Mouse (Mus musculus) heart, embryonic 16.5 days (tissue): ENCODE data around the gene Ube2j1. TPM values are rescaled to one million over a fixed set of nuclear protein-coding genes. Genes with fewer than 3 reads are reported as not detected.
A peak's percentile ranks its signal among the peaks of the same experiment; 100 is the strongest.

Source experiments
- ATAC-seq: fragments of 200-750 bp; cut with Nextera tagmentation; replicated peaks from 2 replicates; pipeline ENCODE4 v1.8.0; 2017; ENCODE audit warnings: moderate number of reproducible peaks; ENCODE audit not compliant: insufficient read depth, low FRiP score; ENCODE audit errors: extremely low read depth
- H3K27ac ChIP-seq: fragments of 300-500 bp; sonication (generic); 2 replicates; pipeline ENCODE4 v1.5.1; 2014; ENCODE audit warnings: mild to moderate bottlenecking, low read length, control low read depth, moderate library complexity
- H3K27me3 ChIP-seq: fragments of 300-500 bp; sonication (generic); 2 replicates; pipeline ENCODE4 v1.6.1; 2014; ENCODE audit warnings: low read length, mixed read lengths; ENCODE audit not compliant: control insufficient read depth, insufficient read depth
- H3K36me3 ChIP-seq: fragments of 300-500 bp; sonication (generic); 2 replicates; pipeline ENCODE4 v1.6.1; 2014; ENCODE audit not compliant: control insufficient read depth, insufficient read depth
- H3K4me1 ChIP-seq: fragments of 300-500 bp; sonication (generic); 2 replicates; pipeline ENCODE4 v1.6.1; 2014; ENCODE audit warnings: low read length, mixed read lengths; ENCODE audit not compliant: control insufficient read depth, insufficient read depth
- H3K4me2 ChIP-seq: fragments of 300-500 bp; sonication (generic); 2 replicates; pipeline ENCODE4 v1.6.1; 2014; ENCODE audit warnings: low read depth, mild to moderate bottlenecking, control low read depth, low read length
- H3K4me3 ChIP-seq: fragments of 300-500 bp; sonication (generic); 2 replicates; pipeline ENCODE4 v1.5.1; 2014; ENCODE audit warnings: mild to moderate bottlenecking, control low read depth, low read length
- H3K9ac ChIP-seq: fragments of 300-500 bp; sonication (generic); 2 replicates; pipeline ENCODE4 v1.6.1; 2014; ENCODE audit warnings: low read length, control low read depth
- H3K9me3 ChIP-seq: fragments of 300-500 bp; sonication (generic); replicated peaks from 2 replicates; pipeline ENCODE4 v1.6.1; 2016; ENCODE audit warnings: low read length; ENCODE audit not compliant: control insufficient read depth
- WGBS: fragments of 180-500 bp; shearing (Covaris S2); extraction: QIAGEN DNeasy Blood & Tissue Kit; methylation state at CpG from one replicate; pipeline ENCODE4 v1.1.7; 2014; 5-methylcytosine and 5-hydroxymethylcytosine counted together
- polyA plus RNA-seq: library from polyadenylated mRNA; unstranded; fragments of >200 nt; fragmentation: Nextera tagmentation; extraction: Ambion mirVana; gene quantifications from 2 replicates; pipeline ENCODE4 v1.2.1, GENCODE M21; 2015

Gene Ube2j1
- polyA plus RNA-seq = 32.9 and 35.3 TPM in 2 replicates

DNA sequence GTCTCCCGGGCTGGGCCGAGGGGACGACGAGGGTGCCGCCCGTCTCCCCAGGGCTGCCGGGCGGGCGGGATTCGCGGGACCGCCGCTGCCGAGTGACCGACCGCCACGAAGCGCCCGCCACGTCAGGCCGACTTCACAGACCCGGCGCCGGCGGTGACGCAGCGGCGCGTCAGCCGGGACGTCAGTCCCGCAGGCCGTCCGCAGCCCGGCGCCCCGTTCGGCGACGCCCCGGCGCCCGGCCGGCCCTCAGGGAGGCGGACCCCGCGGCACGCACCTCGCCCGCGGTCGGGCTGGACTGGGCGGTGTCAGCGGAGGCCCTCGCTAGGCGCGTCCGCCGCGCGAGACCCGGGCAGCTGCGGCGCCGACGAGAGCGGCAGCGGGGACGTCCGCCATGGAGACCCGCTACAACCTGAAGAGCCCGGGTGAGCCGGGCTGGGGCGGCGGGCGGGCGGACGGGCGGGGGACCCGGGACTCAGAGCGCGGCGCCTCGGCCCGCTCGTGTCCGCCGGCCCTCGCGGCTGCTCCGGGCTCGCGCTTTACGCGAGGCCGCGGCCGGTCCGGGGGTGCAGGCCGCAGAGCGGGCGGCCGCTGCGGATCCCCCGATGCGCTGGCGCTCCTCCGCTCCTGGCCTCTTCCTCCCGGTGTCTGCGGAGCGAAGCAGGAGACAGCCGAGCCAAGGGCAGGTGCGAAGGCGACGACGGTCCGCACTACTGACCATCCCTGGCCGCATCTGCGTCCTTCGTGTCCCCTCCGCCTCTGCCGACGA is at the start of gene Ube2j1:
Gene Ube2j1, plus strand, starts transcription at position 222 of the 766 bp plus-strand sequence.
- under 1% methylated on average over 116 of the region's 123 CpGs for WGBS
- peak within 1 kb of the TSS; percentile 97 for H3K9ac ChIP-seq
- peak; percentile 98 for ATAC-seq

GRCm38 (mm10) chr4:32981617-32982016 is 49.6 kb upstream of the Ube2j1 start:
- Histone ChIP-seq H3K9ac (peak overlapping the region; percentile 50; the same call in 1 of the 2 replicates), H3K4me3 (peak overlapping the region; percentile 84), H3K36me3 (no peaks in the 10 kb centered on the region), H3K9me3 (peaks cover 6% of the 10 kb centered on the region; the same call in 1 of the 2 replicates), H3K27ac (peak overlapping the region; percentile 46), H3K27me3 (no peaks in the 10 kb centered on the region), H3K4me1 (peaks cover 32% of the 10 kb centered on the region), H3K4me2 (peak overlapping the region; percentile 81)
- no peak for ATAC-seq
- 7% methylated on average over 5 of the region's 5 CpGs for WGBS

More for the DNA sequence above, at the start of gene Ube2j1:
- H3K4me1 ChIP-seq = peaks cover 17% of the 10 kb centered on the region
- H3K36me3 ChIP-seq = peaks cover 16% of the 10 kb centered on the region
- peak within 1 kb of the TSS; percentile 89 for H3K27ac ChIP-seq
- peak within 1 kb of the TSS; percentile 82 for H3K4me2 ChIP-seq
- no peaks in the 10 kb centered on the region for H3K27me3 ChIP-seq
- H3K4me3 ChIP-seq = peak within 1 kb of the TSS; percentile 78
- H3K9me3 ChIP-seq = peaks cover 5% of the 10 kb centered on the region

- H3K4me3 ChIP-seq = peak overlapping the region; percentile 84
- H3K27ac ChIP-seq = peak overlapping the region; percentile 89
- H3K9ac ChIP-seq = peak overlapping the region; percentile 87
- H3K9me3 ChIP-seq = peaks cover 6% of the 10 kb centered on the region; the same call in 1 of the 2 replicates
- peaks cover 36% of the 10 kb centered on the region for H3K4me1 ChIP-seq
- H3K27me3 ChIP-seq = no peaks in the 10 kb centered on the region
- no peak for ATAC-seq
- H3K4me2 ChIP-seq = peak overlapping the region; percentile 81
- no peaks in the 10 kb centered on the region for H3K36me3 ChIP-seq
- WGBS = under 1% methylated on average over 15 of the region's 15 CpGs
Measured at GRCm38 (mm10) chr4:32982041-32982715, 49.0 kb upstream of the Ube2j1 start.

GRCm38 (mm10) chr4:32982716-32983175 is 48.5 kb upstream of the Ube2j1 start, which contains the start of gene Rragd:
Gene Rragd (plus strand): TSS chr4:32983037.
- H3K4me2 ChIP-seq = peak within 1 kb of the TSS; percentile 81
- peaks cover 6% of the 10 kb centered on the region; the same call in 1 of the 2 replicates for H3K9me3 ChIP-seq
- no peaks in the 10 kb centered on the region for H3K36me3 ChIP-seq
- peaks cover 36% of the 10 kb centered on the region for H3K4me1 ChIP-seq
- peak within 1 kb of the TSS; percentile 89 for H3K27ac ChIP-seq
- no peaks in the 10 kb centered on the region for H3K27me3 ChIP-seq
- under 1% methylated on average over 17 of the region's 18 CpGs for WGBS
- H3K9ac ChIP-seq = peak within 1 kb of the TSS; percentile 87
- ATAC-seq = peak; percentile 38
- peak within 1 kb of the TSS; percentile 84 for H3K4me3 ChIP-seq

DNA sequence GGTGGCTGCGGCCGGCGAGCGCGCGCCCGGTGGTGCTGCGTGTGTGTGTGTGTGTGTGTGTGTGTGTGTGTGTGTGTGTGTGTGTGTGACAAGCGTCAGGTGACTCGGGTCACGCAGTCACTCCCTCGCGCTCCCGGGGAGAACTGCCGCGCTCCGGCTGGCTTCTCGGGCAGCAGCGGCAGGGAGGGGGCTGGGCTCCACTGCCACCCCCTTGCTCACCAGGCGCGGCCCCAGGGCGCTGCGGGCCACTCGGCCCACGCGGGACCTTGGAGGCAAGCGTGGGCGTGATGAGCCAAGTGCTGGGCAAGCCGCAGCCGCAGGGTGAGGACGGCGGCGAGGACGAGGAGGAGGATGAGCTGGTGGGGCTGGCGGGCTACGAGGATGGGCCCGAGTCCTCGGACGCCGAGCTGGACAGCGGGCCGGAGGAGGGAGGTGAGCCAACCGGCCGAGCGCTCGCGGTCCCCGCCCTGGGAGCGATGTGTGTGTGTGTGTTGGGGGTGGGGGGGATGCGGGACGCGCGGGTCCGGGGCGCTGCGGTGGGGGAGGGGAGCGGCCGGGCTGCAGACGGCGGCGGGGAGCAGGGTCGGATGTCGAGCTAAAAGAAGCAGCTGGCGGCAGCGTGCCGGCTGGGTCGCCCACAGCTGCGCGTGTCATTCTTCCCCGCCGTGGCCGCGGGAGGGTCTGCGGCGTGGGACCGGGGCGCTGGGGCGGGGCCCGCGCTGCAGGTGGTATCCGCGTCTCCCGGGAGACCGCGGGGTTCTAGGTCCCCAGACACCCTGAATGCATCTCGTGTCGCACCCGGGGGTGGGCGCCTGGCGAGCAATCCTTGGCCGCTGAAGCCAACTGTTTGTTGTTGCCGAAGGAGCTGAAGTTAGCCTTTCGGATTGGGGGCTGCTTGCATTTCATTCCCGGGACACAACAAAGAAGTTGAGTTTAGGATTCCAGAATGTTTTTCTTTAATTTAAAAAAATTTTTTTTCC is 47.8 kb upstream of the Ube2j1 start:
- no peaks in the 10 kb centered on the region for H3K27me3 ChIP-seq
- peak overlapping the region; percentile 84 for H3K4me3 ChIP-seq
- peak; percentile 71 for ATAC-seq
- peak overlapping the region; percentile 89 for H3K27ac ChIP-seq
- no peaks in the 10 kb centered on the region for H3K36me3 ChIP-seq
- under 1% methylated on average over 84 of the region's 94 CpGs for WGBS
- H3K4me1 ChIP-seq = peaks cover 36% of the 10 kb centered on the region
- peak overlapping the region; percentile 87 for H3K9ac ChIP-seq
- peaks cover 4% of the 10 kb centered on the region; the same call in 1 of the 2 replicates for H3K9me3 ChIP-seq
- peak overlapping the region; percentile 81 for H3K4me2 ChIP-seq

DNA sequence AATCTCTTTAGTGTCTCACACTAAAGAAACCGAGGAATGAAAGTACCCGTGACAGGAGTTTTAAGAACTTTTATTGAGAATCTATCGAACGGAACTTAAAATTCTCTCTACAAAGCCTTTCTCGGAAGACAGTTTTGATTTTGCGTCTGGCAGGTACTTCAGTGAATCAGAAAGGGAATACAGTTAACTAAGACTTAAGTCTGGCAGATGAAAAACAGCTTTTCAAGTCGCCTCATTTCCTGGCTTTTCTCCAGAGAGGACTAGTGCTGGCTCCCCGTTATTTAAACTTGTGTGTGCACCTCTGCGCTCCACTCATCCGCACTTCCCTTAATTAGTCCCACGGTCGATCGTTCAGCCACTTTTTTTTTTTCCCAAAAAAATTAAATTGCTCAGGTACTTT is 47.0 kb upstream of the Ube2j1 start:
- peak overlapping the region; percentile 89 for H3K27ac ChIP-seq
- peak overlapping the region; percentile 84 for H3K4me3 ChIP-seq
- no peak for ATAC-seq
- H3K9me3 ChIP-seq = no peaks in the 10 kb centered on the region
- peaks cover 36% of the 10 kb centered on the region for H3K4me1 ChIP-seq
- no peaks in the 10 kb centered on the region for H3K27me3 ChIP-seq
- H3K4me2 ChIP-seq = peak overlapping the region; percentile 81
- H3K36me3 ChIP-seq = no peaks in the 10 kb centered on the region
- peak overlapping the region; percentile 87 for H3K9ac ChIP-seq
- WGBS = 1% methylated on average over 13 of the region's 13 CpGs

- 21% methylated on average over 13 of the region's 13 CpGs for WGBS
- Histone ChIP-seq H3K4me1 (peaks cover 36% of the 10 kb centered on the region), H3K27me3 (no peaks in the 10 kb centered on the region), H3K9ac (peak overlapping the region; percentile 43), H3K4me2 (peak overlapping the region; percentile 81), H3K27ac (peak overlapping the region; percentile 28), H3K9me3 (no peaks in the 10 kb centered on the region), H3K36me3 (no peaks in the 10 kb centered on the region), H3K4me3 (peak overlapping the region; percentile 84)
- ATAC-seq = no peak
Measured at GRCm38 (mm10) chr4:32984801-32985675, 46.2 kb upstream of the Ube2j1 start.
